Mouse (Mus musculus): ENCODE results near the gene Hoxd9.

Gene Hoxd9

GRCm38 (mm10) chr2:74668370-74669229 is 28.9 kb upstream of the Hoxd9 start:
- DNase-seq (ENCODE audit: low spot score in 2 of 2): no peak

- no peak for DNase-seq (ENCODE audit: low spot score in 2 of 2)
Observed at GRCm38 (mm10) chr2:74669230-74669578, 28.3 kb upstream of the Hoxd9 start.

- no peak for DNase-seq (ENCODE audit: low spot score in 2 of 2)
Observed at GRCm38 (mm10) chr2:74669650-74670235, 27.8 kb upstream of the Hoxd9 start.

GRCm38 (mm10) chr2:74670632-74671188 is 26.8 kb upstream of the Hoxd9 start:
- DNase-seq (ENCODE audit: low spot score in 2 of 2): no peak

- DNase-seq (ENCODE audit: low spot score in 2 of 2): no peak
Observed at GRCm38 (mm10) chr2:74671847-74672246, 25.7 kb upstream of the Hoxd9 start.

- DNase-seq (ENCODE audit: low spot score in 2 of 2): peak in 1 of 2 experiments; percentile 13
Observed at GRCm38 (mm10) chr2:74672481-74673362, 24.8 kb upstream of the Hoxd9 start.

- no peak for DNase-seq (ENCODE audit: low spot score in 2 of 2)
Observed at GRCm38 (mm10) chr2:74673835-74674425, 23.6 kb upstream of the Hoxd9 start.

GRCm38 (mm10) chr2:74674881-74675665 is 22.5 kb upstream of the Hoxd9 start, which contains the start of gene Hoxd12:
Hoxd12 (plus strand) TSS chr2:74675013.
- no peak for DNase-seq (ENCODE audit: low spot score in 2 of 2)

GRCm38 (mm10) chr2:74675666-74676282 is 21.8 kb upstream of the Hoxd9 start:
- DNase-seq (ENCODE audit: low spot score in 2 of 2): no peak

- DNase-seq (ENCODE audit: low spot score in 2 of 2): no peak
Observed at GRCm38 (mm10) chr2:74676376-74677052, 21.0 kb upstream of the Hoxd9 start.

GRCm38 (mm10) chr2:74677106-74677505 is 20.4 kb upstream of the Hoxd9 start:
- DNase-seq (ENCODE audit: low spot score in 2 of 2): no peak

- DNase-seq (ENCODE audit: low spot score in 2 of 2): no peak
Observed at GRCm38 (mm10) chr2:74678891-74679595, 18.5 kb upstream of the Hoxd9 start, which contains the start of gene Hoxd11. Hoxd11 (plus strand) TSS chr2:74679557.

- DNase-seq (ENCODE audit: low spot score in 2 of 2): no peak
Observed at GRCm38 (mm10) chr2:74679596-74679971, 17.9 kb upstream of the Hoxd9 start.

GRCm38 (mm10) chr2:74679980-74680379 is 17.5 kb upstream of the Hoxd9 start:
- DNase-seq (ENCODE audit: low spot score in 2 of 2): no peak

- DNase-seq (ENCODE audit: low spot score in 2 of 2): no peak
Observed at GRCm38 (mm10) chr2:74680561-74681398, 16.7 kb upstream of the Hoxd9 start.

- no peak for DNase-seq (ENCODE audit: low spot score in 2 of 2)
Observed at GRCm38 (mm10) chr2:74681594-74682531, 15.7 kb upstream of the Hoxd9 start.

GRCm38 (mm10) chr2:74682796-74683195 is 14.7 kb upstream of the Hoxd9 start:
- no peak for DNase-seq (ENCODE audit: low spot score in 2 of 2)
